Mouse (Mus musculus): ENCODE measurements around the gene Cdh5. TPM values are rescaled to one million over a fixed set of nuclear protein-coding genes. Genes with fewer than 3 reads are reported as not detected.

Gene Cdh5
- polyA plus RNA-seq, 1 experiment, result 53.4 TPM

DNA sequence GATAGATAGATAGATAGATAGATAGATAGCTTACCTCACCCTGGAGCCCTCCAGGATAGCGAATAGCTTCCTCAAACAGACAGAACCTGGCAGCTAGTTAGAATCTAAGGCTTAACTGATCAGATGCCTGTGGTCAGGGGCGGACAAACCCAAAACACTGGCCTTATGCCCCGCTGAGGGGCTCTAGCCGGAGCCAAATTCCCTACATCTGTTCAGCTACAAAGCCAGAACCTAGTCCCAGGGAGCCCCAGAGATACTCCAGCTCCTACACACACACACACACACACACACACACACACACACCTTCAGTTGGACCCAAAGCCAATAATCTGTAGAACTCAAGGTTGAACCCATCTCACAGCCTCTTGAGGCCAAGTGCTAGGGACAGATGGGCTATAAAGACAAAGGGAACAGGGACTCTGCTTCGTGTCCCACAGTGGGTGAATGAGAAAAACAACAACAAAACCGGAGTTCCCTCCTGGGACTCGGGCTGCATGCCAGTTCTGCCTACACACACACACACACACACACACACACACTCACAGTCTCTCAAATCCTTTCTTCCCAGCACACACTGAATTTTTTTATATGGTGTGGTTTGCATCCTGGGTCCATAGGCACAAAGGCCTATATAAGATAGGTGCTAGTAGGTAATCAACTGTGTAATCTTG lies 5.0 kb downstream of the Cdh5 start:
- Histone ChIP-seq H3K4me1 (ENCODE audit: control insufficient read depth, insufficient read depth, insufficient read length, low read length) (peaks cover 5% of the 10 kb centered on the region), H3K4me3 (ENCODE audit: insufficient read depth, low read depth, low read length) (peak overlapping the region; percentile 45), H3K27ac (replicated peaks; ENCODE audit: low read depth, low read length) (peak overlapping the region; percentile 34)

DNA sequence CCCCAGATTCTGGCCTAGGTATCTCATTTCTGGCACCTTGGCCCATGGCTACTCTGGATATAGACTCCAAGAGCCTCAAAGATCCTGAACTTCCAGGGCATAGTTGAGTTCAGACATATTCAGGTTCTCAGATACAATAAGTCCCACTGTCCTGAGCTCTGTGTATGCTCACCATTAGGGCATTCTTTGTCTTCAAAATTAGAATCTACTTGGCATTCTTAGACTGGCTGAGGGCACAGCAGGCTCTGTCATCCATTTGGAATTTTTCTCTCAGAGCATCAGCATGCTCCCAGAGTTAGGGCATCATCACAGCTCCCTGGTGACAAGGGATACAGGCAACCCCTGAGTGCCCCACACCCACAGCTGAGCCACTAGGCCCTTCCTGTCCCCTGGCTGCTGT lies 5.7 kb downstream of the Cdh5 start:
- H3K27ac ChIP-seq (replicated peaks; ENCODE audit: low read depth, low read length), result peak overlapping the region; percentile 34; the same call in 1 of the 2 replicates
- peak overlapping the region; percentile 45 for H3K4me3 ChIP-seq (ENCODE audit: insufficient read depth, low read depth, low read length)
- peaks cover 10% of the 10 kb centered on the region for H3K4me1 ChIP-seq (ENCODE audit: control insufficient read depth, insufficient read depth, insufficient read length, low read length)

DNA sequence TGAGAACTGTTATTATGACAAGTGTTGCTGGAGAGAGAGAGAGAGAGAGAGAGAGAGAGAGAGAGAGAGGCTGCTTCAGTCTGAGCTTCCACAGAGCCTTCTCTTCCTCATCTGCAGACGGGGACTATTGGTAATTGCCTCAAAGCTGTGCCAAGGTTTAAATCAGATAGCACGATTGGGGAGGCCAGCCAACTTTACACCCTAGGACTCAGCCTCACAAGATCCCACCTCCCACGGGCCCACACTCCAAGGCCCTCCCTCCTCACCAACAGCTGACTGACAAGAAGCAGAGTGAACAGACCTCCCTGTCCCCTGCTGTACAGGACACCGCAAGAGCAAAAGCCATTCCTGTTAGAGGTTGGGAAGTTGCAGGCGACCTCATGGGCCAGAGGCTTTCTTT lies 6.6 kb downstream of the Cdh5 start:
- Histone ChIP-seq H3K4me1 (ENCODE audit: control insufficient read depth, insufficient read depth, insufficient read length, low read length) (peaks cover 19% of the 10 kb centered on the region), H3K27ac (replicated peaks; ENCODE audit: low read depth, low read length) (no peak overlapping the region; the same call in 1 of the 2 replicates), H3K4me3 (ENCODE audit: insufficient read depth, low read depth, low read length) (peak overlapping the region; percentile 45)

GRCm38 (mm10) chr8:104110498-104111134 lies 9.2 kb downstream of the Cdh5 start:
- H3K4me3 ChIP-seq (ENCODE audit: insufficient read depth, low read depth, low read length), result peak overlapping the region; percentile 36
- H3K27ac ChIP-seq (replicated peaks; ENCODE audit: low read depth, low read length), result peak overlapping the region; percentile 86
- H3K4me1 ChIP-seq (ENCODE audit: control insufficient read depth, insufficient read depth, insufficient read length, low read length), result peaks cover 22% of the 10 kb centered on the region

GRCm38 (mm10) chr8:104121640-104122416 lies 20.4 kb downstream of the Cdh5 start:
- H3K27ac ChIP-seq (replicated peaks; ENCODE audit: low read depth, low read length), result peak overlapping the region; percentile 59
- H3K4me1 ChIP-seq (ENCODE audit: control insufficient read depth, insufficient read depth, insufficient read length, low read length), result peaks cover 24% of the 10 kb centered on the region; the same call in 1 of the 2 replicates
- no peak overlapping the region for H3K4me3 ChIP-seq (ENCODE audit: insufficient read depth, low read depth, low read length)

DNA sequence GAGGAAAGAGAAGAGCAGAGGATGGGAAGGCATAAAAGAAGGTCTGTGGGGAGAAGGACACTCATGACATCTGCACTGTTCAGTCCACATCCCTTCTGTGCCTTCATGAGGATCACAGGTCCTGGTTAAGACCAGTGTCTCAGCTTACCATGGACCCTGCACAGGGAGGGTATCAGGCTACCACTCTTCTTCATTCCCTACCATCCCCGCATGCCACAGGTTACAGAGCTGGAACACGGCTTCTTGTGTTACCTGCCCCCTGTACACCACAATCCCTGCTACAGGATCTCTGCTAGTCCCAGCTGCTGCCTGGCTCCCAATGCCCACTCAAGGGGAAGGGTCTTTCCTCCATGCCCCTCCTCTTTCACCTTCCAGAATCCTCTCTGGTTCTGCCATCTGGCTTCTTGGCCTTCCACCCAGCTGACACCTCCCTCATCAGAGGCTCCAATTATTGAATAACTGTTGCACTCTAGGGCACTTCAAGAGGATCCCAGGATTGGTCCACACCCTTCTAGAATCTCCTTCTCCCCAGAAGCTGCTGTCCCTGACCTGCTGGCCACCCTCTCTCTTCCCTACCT lies 21.7 kb downstream of the Cdh5 start:
- no peak overlapping the region for H3K4me3 ChIP-seq (ENCODE audit: insufficient read depth, low read depth, low read length)
- H3K27ac ChIP-seq (replicated peaks; ENCODE audit: low read depth, low read length), result no peak overlapping the region
- peaks cover 20% of the 10 kb centered on the region; the same call in 1 of the 2 replicates for H3K4me1 ChIP-seq (ENCODE audit: control insufficient read depth, insufficient read depth, insufficient read length, low read length)

DNA sequence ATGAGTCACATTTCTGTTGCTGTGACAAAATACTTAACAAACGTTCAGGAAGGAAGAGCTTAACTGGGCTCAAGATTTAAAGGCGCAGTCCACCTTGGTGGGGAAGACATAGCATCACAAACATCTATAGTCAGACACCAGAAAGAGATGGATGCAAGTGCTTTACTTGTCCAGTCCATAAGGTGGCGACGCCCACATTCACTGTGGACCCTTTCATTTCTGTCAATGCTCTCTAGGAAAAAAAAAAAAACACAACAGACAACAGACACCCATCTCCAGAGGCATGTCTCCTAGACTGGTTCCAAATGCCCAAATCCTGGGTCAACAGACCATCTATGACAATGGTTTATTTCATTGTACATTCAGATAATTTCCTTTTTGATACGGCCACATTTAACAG lies 23.1 kb downstream of the Cdh5 start:
- Histone ChIP-seq H3K4me1 (ENCODE audit: control insufficient read depth, insufficient read depth, insufficient read length, low read length) (peaks cover 17% of the 10 kb centered on the region; the same call in 1 of the 2 replicates), H3K4me3 (ENCODE audit: insufficient read depth, low read depth, low read length) (no peak overlapping the region)

DNA sequence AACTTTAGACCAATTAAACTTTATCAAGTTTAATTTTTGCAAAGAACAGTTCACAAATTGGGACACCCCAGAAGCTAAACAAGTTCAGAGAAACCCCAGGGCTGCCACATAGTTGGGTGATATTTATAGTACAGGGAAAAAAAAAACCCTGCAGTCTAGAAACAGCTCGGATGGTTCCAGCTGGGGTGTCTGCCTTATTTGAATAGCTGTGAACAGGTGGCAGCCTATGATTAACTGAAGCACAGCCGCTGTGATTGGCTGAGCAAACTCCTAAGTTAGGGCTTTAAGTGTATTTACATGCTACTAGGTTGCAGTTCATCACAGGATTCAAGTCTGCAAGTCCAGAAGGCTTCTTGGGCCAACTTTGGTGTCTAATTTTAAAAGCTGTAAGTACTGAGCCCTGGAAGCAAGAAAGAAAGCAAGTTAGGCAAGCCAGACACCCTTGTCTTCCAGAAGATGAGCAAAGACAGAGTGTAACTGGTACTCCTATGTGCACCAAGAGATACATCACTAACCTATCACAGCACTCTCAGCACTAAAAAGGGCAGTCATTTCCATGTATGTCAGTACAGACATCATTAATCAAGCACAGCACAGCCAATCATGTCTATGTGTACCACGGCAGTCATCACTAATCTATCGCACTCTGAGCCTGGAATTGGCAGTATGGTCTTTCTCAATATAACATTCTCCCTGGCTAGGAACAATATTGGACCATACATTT lies 25.9 kb downstream of the Cdh5 start:
- Histone ChIP-seq H3K4me3 (ENCODE audit: insufficient read depth, low read depth, low read length) (no peak overlapping the region), H3K4me1 (ENCODE audit: control insufficient read depth, insufficient read depth, insufficient read length, low read length) (peaks cover 8% of the 10 kb centered on the region; the same call in 1 of the 2 replicates), H3K27ac (replicated peaks; ENCODE audit: low read depth, low read length) (no peak overlapping the region)

More for the DNA sequence above, 23.1 kb downstream of the Cdh5 start:
- H3K27ac ChIP-seq (replicated peaks; ENCODE audit: low read depth, low read length), result no peak overlapping the region

- H3K4me1 ChIP-seq (ENCODE audit: control insufficient read depth, insufficient read depth, insufficient read length, low read length), result peaks cover 2% of the 10 kb centered on the region; the same call in 1 of the 2 replicates
- H3K4me3 ChIP-seq (ENCODE audit: insufficient read depth, low read depth, low read length), result no peak overlapping the region
- H3K27ac ChIP-seq (replicated peaks; ENCODE audit: low read depth, low read length), result no peak overlapping the region
Measured at GRCm38 (mm10) chr8:104130916-104131315, 29.5 kb downstream of the Cdh5 start.

- Histone ChIP-seq H3K27ac (replicated peaks; ENCODE audit: low read depth, low read length) (no peak overlapping the region), H3K4me1 (ENCODE audit: control insufficient read depth, insufficient read depth, insufficient read length, low read length) (peaks cover 2% of the 10 kb centered on the region; the same call in 1 of the 2 replicates), H3K4me3 (ENCODE audit: insufficient read depth, low read depth, low read length) (no peak overlapping the region)
Measured at GRCm38 (mm10) chr8:104131414-104131975, 30.1 kb downstream of the Cdh5 start.

DNA sequence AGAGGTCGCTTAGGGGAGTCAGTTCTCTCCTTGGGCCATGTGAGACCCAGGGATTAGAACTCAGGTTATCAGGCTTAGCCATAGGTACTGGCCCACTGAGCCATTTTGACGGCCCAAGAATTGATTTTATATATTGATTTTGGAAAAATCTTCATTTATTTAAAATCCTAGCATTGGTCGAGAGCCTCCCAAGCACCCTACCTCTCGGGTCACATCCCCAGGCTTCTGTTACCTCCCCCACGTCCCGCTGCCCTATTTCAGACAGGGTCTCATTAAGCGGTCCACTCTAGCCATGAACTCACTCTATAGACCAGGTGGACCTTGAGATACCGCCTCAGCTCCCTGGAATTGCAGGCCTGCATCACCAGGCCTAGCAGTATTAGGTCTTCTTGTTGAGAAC lies 33.1 kb downstream of the Cdh5 start:
- no peak overlapping the region for H3K4me3 ChIP-seq (ENCODE audit: insufficient read depth, low read depth, low read length)
- no peak overlapping the region for H3K27ac ChIP-seq (replicated peaks; ENCODE audit: low read depth, low read length)
- no peaks in the 10 kb centered on the region for H3K4me1 ChIP-seq (ENCODE audit: control insufficient read depth, insufficient read depth, insufficient read length, low read length)

GRCm38 (mm10) chr8:104136277-104136676 lies 34.9 kb downstream of the Cdh5 start:
- H3K4me1 ChIP-seq (ENCODE audit: control insufficient read depth, insufficient read depth, insufficient read length, low read length), result no peaks in the 10 kb centered on the region
- no peak overlapping the region for H3K27ac ChIP-seq (replicated peaks; ENCODE audit: low read depth, low read length)
- H3K4me3 ChIP-seq (ENCODE audit: insufficient read depth, low read depth, low read length), result no peak overlapping the region

- Histone ChIP-seq H3K27ac (replicated peaks; ENCODE audit: low read depth, low read length) (no peak overlapping the region), H3K4me3 (ENCODE audit: insufficient read depth, low read depth, low read length) (no peak overlapping the region), H3K4me1 (ENCODE audit: control insufficient read depth, insufficient read depth, insufficient read length, low read length) (no peaks in the 10 kb centered on the region; the same call in 1 of the 2 replicates)
Measured at GRCm38 (mm10) chr8:104137636-104138035, 36.2 kb downstream of the Cdh5 start.

GRCm38 (mm10) chr8:104140611-104141010 lies 39.2 kb downstream of the Cdh5 start:
- no peak overlapping the region for H3K27ac ChIP-seq (replicated peaks; ENCODE audit: low read depth, low read length)
- no peak overlapping the region for H3K4me3 ChIP-seq (ENCODE audit: insufficient read depth, low read depth, low read length)
- no peaks in the 10 kb centered on the region; the same call in 1 of the 2 replicates for H3K4me1 ChIP-seq (ENCODE audit: control insufficient read depth, insufficient read depth, insufficient read length, low read length)
